In the genomic region with DNA sequence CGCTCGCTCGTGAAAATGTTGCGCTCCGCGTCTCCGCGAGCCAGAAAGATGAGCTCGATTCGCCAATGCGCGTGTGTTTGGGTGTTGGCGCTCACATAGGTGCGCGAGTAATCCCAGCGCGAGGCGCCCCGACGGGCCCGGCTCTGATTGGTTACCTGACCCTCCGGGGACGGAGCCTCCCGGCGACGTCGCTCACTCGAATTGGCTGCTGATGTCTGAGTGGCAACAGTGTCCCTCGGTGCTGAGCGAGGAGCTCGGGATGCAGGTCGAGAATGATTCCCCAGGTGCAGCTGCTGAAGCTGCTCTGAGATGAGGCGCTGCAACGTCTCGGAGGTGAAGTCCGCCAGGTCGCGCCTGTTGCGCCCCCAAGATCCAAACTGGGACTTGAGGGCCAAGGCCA, we compare ENCODE assay signal across 9 mouse cellular contexts. TPM values are rescaled to one million over a fixed set of nuclear protein-coding genes. Genes with fewer than 3 reads are reported as not detected.
DNase-seq lines count a peak whose midpoint lies in the region; ATAC-seq and TF ChIP-seq lines count a peak whose summit lies in the region.
"Had no signal": no experiment of that assay in that cellular context is flagged by ENCODE, and none has a peak within 500 bp of the region (broad histone marks: within the 10 kb centered on the region; RNA-seq: fewer than 3 reads in every experiment).

No protein-coding gene starts in this region.

- 6% methylated on average over 39 of the region's 39 CpGs for WGBS in forebrain, embryonic 10.5 days
- 3% methylated on average over 39 of the region's 39 CpGs for WGBS in limb, embryonic 13.5 days

- H3K4me1 ChIP-seq in forebrain, embryonic 10.5 days: peaks cover 15% of the 10 kb centered on the region
- H3K4me1 ChIP-seq in limb, embryonic 13.5 days: peaks cover 8% of the 10 kb centered on the region; the same call in 1 of the 2 replicates
- H3K4me1 ChIP-seq: lung, embryonic 15.5 days had no signal

- TF ChIP-seq CTCF in gastrocnemius, adult 2 months (IDR thresholded peaks at IDR 0.05): no peak

- no peaks in the 10 kb centered on the region for H3K36me3 ChIP-seq in forebrain, embryonic 10.5 days (replicated peaks)
- H3K36me3 ChIP-seq in limb, embryonic 13.5 days: no peaks in the 10 kb centered on the region
- H3K36me3 ChIP-seq: lung, embryonic 15.5 days had no signal

- intact Hi-C loops in gastrocnemius, adult 2 months (cut with DNase I): no loop called here

- H3K9me3 ChIP-seq in forebrain, embryonic 10.5 days: no peaks in the 10 kb centered on the region
- no peaks in the 10 kb centered on the region for H3K9me3 ChIP-seq in limb, embryonic 13.5 days
- H3K9me3 ChIP-seq: lung, embryonic 15.5 days had no signal

- ATAC-seq in limb, embryonic 13.5 days (ENCODE audit: low FRiP score, low read depth): no peak

- no peak overlapping the region for H3K9ac ChIP-seq in limb, embryonic 13.5 days
- H3K9ac ChIP-seq: lung, embryonic 15.5 days had no signal

- peak overlapping the region; percentile 43 for H3K4me2 ChIP-seq in limb, embryonic 13.5 days (replicated peaks)
- H3K4me2 ChIP-seq: lung, embryonic 15.5 days had no signal

- peak; percentile 46 for DNase-seq in right cerebral cortex, postnatal 4 days
- DNase-seq in right cerebral cortex, adult 18-20 months: no peak
- no peak for DNase-seq in forebrain, embryonic 10.5 days (ENCODE audit: extremely low spot score, low spot score)
- no peak for DNase-seq in cerebellum, adult 9-10 months
- no peak for DNase-seq in gastrocnemius, adult 2 months
- DNase-seq in cerebellum, postnatal 14 days: no peak
- DNase-seq: thymus, postnatal 36 days had no signal

- H3K27me3 ChIP-seq in forebrain, embryonic 10.5 days (ENCODE audit: poor library complexity, severe bottlenecking): peaks cover 67% of the 10 kb centered on the region
- peaks cover 67% of the 10 kb centered on the region for H3K27me3 ChIP-seq in limb, embryonic 13.5 days

- no peak overlapping the region for H3K27ac ChIP-seq in forebrain, embryonic 10.5 days
- H3K27ac ChIP-seq in limb, embryonic 13.5 days: no peak overlapping the region
- H3K27ac ChIP-seq in gastrocnemius, adult 2 months: no peak overlapping the region
- H3K27ac ChIP-seq: lung, embryonic 15.5 days had no signal

- peak overlapping the region; percentile 34 for H3K4me3 ChIP-seq in forebrain, embryonic 10.5 days
- H3K4me3 ChIP-seq in limb, embryonic 13.5 days: peak overlapping the region; percentile 23
- H3K4me3 ChIP-seq in gastrocnemius, adult 2 months: no peak overlapping the region
- H3K4me3 ChIP-seq: lung, embryonic 15.5 days had no signal

RNA-seq across cellular contexts. Expression of gene Disp3, which starts 16.1 kb away (rescaled TPM):
- polyA plus RNA-seq in forebrain, embryonic 10.5 days (2016; fragmentation: Nextera tagmentation; extraction: Ambion mirVana): 1.2 and 2.1 TPM in 2 replicates
- 0.13 and 0.32 TPM in 2 replicates for polyA plus RNA-seq in limb, embryonic 13.5 days (2015; fragmentation: Nextera tagmentation; extraction: Ambion mirVana)
- total RNA-seq in gastrocnemius, adult 2 months (2021): not detected
